Mouse (Mus musculus) liver, adult 2 months (tissue): ENCODE measurements around the gene 4933427D14Rik. TPM values are rescaled to one million over a fixed set of nuclear protein-coding genes. Genes with fewer than 3 reads are reported as not detected.

Source experiments
- DNase-seq: peaks from one replicate; pipeline ENCODE4 v3.0.0-alpha.2; 2011; ENCODE audit warnings: low read depth, low spot score; ENCODE audit errors: extremely low read depth
- H3K27ac ChIP-seq: fragments of 200-500 bp; replicated peaks from 2 replicates; pipeline ENCODE4 v1.5.1; 2012; ENCODE audit warnings: low read depth, mild to moderate bottlenecking, control low read depth, inconsistent platforms, low read length; ENCODE audit not compliant: insufficient read depth
- H3K27me3 ChIP-seq: fragments of 200-500 bp; 2 replicates; pipeline ENCODE4 v1.6.1; 2012; ENCODE audit warnings: mild to moderate bottlenecking, moderate library complexity, low read length, inconsistent platforms; ENCODE audit not compliant: control insufficient read depth, insufficient read depth
- H3K36me3 ChIP-seq: fragments of 200-500 bp; 2 replicates; pipeline ENCODE4 v1.6.1; 2012; ENCODE audit warnings: low read length, inconsistent platforms; ENCODE audit not compliant: control insufficient read depth, insufficient read depth
- H3K4me1 ChIP-seq: fragments of 200-500 bp; 2 replicates; pipeline ENCODE4 v1.6.1; 2011; ENCODE audit warnings: low read length; ENCODE audit not compliant: control insufficient read depth, insufficient read depth
- H3K4me3 ChIP-seq: fragments of 200-500 bp; 2 replicates; pipeline ENCODE4 v1.5.1; 2011; ENCODE audit warnings: low read depth, mild to moderate bottlenecking, control low read depth, low read length, moderate library complexity; ENCODE audit not compliant: insufficient read depth
- H3K79me2 ChIP-seq: fragments of 200-500 bp; 2 replicates; pipeline ENCODE4 v1.6.1; 2012; ENCODE audit warnings: inconsistent platforms, mild to moderate bottlenecking, low read length, moderate library complexity; ENCODE audit not compliant: control insufficient read depth, insufficient read depth
- H3K9ac ChIP-seq: fragments of 200-500 bp; 2 replicates; pipeline ENCODE4 v1.6.1; 2012; ENCODE audit warnings: low read depth, mild to moderate bottlenecking, control low read depth, inconsistent platforms, low read length
- CTCF ChIP-seq: fragments of 200-500 bp; IDR thresholded peaks from 2 replicates; pipeline ENCODE4 v1.5.1; 2011; ENCODE audit warnings: low read depth, low read length, control low read depth
- POLR2A ChIP-seq: fragments of 200-500 bp; IDR thresholded peaks from 2 replicates; pipeline ENCODE4 v1.6.1; 2011; ENCODE audit warnings: low read length, control low read depth; ENCODE audit not compliant: insufficient read depth; ENCODE audit errors: extremely low read depth
- WGBS: fragments of 180-500 bp; shearing (Covaris S2); methylation state at CpG from one replicate; pipeline ENCODE4 v1.1.7; 2018; 5-methylcytosine and 5-hydroxymethylcytosine counted together
- polyA plus RNA-seq: library from polyadenylated mRNA; depleted of rRNA; stranded (reverse); fragments of >200 nt; gene quantifications from 2 replicates; pipeline ENCODE4 v1.2.3, GENCODE M21; 2012
- total RNA-seq: library from RNA; depleted of rRNA; stranded (reverse); fragments of >200 nt; gene quantifications from 2 replicates; pipeline ENCODE4 v1.2.3, GENCODE M21; 2014

The 4933427D14Rik gene
- total and polyA plus RNA-seq, 2 experiments, result 1.7 to 2.2 TPM

- H3K27me3 ChIP-seq, result no peaks in the 10 kb centered on the region
- peak; percentile 15 for DNase-seq
- peaks cover 6% of the 10 kb centered on the region for H3K4me1 ChIP-seq
- peak overlapping the region; percentile 16 for H3K27ac ChIP-seq
- TF ChIP-seq POLR2A, result no peak
- TF ChIP-seq CTCF, result no peak
- H3K36me3 ChIP-seq, result peaks cover 8% of the 10 kb centered on the region; the same call in 1 of the 2 replicates
- WGBS, result 8% methylated on average over 17 of the region's 17 CpGs
- peaks cover 8% of the 10 kb centered on the region; the same call in 1 of the 2 replicates for H3K79me2 ChIP-seq
- peak overlapping the region; percentile 75 for H3K9ac ChIP-seq
- peak overlapping the region; percentile 73 for H3K4me3 ChIP-seq
Observed at GRCm38 (mm10) chr11:72207834-72208377, 647 bp upstream of the 4933427D14Rik start.

- WGBS, result 3% methylated on average over 43 of the region's 43 CpGs
- H3K27ac ChIP-seq, result peak within 1 kb of the TSS; percentile 16
- no peak for DNase-seq
- TF ChIP-seq POLR2A (no peak), CTCF (0 out of 2 replicates have a peak, but pooled peaks have one; percentile 2)
- H3K9ac ChIP-seq, result peak within 1 kb of the TSS; percentile 75
- H3K4me3 ChIP-seq, result peak within 1 kb of the TSS; percentile 73
- no peaks in the 10 kb centered on the region for H3K27me3 ChIP-seq
- peaks cover 8% of the 10 kb centered on the region; the same call in 1 of the 2 replicates for H3K79me2 ChIP-seq
- H3K36me3 ChIP-seq, result peaks cover 7% of the 10 kb centered on the region; the same call in 1 of the 2 replicates
- peaks cover 6% of the 10 kb centered on the region for H3K4me1 ChIP-seq
Observed at GRCm38 (mm10) chr11:72206341-72207203, 687 bp downstream of the 4933427D14Rik start, which contains the start of gene Gm43951. Gene Gm43951, minus strand, starts transcription at chr11:72206840.

GRCm38 (mm10) chr11:72205256-72205655 lies 2.0 kb downstream of the 4933427D14Rik start:
- 84% methylated on average over 6 of the region's 6 CpGs for WGBS
- peaks cover 3% of the 10 kb centered on the region; the same call in 1 of the 2 replicates for H3K36me3 ChIP-seq
- no peak overlapping the region for H3K4me3 ChIP-seq
- DNase-seq, result no peak
- peaks cover 6% of the 10 kb centered on the region for H3K4me1 ChIP-seq
- no peak overlapping the region for H3K9ac ChIP-seq
- H3K79me2 ChIP-seq, result peaks cover 8% of the 10 kb centered on the region; the same call in 1 of the 2 replicates
- H3K27me3 ChIP-seq, result no peaks in the 10 kb centered on the region
- TF ChIP-seq CTCF (no peak), POLR2A (no peak)
- no peak overlapping the region for H3K27ac ChIP-seq

GRCm38 (mm10) chr11:72203440-72203839 lies 3.8 kb downstream of the 4933427D14Rik start:
- TF ChIP-seq CTCF, result no peak
- TF ChIP-seq POLR2A, result no peak
- DNase-seq, result no peak
- peaks cover 8% of the 10 kb centered on the region; the same call in 1 of the 2 replicates for H3K79me2 ChIP-seq
- H3K4me3 ChIP-seq, result no peak overlapping the region
- peaks cover 2% of the 10 kb centered on the region; the same call in 1 of the 2 replicates for H3K36me3 ChIP-seq
- no peak overlapping the region for H3K9ac ChIP-seq
- 85% methylated on average over 1 of the region's 1 CpGs for WGBS
- no peak overlapping the region for H3K27ac ChIP-seq
- no peaks in the 10 kb centered on the region for H3K27me3 ChIP-seq
- peaks cover 6% of the 10 kb centered on the region for H3K4me1 ChIP-seq

GRCm38 (mm10) chr11:72196506-72196905 lies 10.8 kb downstream of the 4933427D14Rik start:
- Histone ChIP-seq H3K27me3 (no peaks in the 10 kb centered on the region), H3K27ac (no peak overlapping the region), H3K4me1 (no peaks in the 10 kb centered on the region), H3K36me3 (peaks cover 5% of the 10 kb centered on the region; the same call in 1 of the 2 replicates), H3K79me2 (no peaks in the 10 kb centered on the region), H3K9ac (no peak overlapping the region), H3K4me3 (no peak overlapping the region)
- TF ChIP-seq POLR2A, result no peak
- TF ChIP-seq CTCF, result no peak
- WGBS, result 79% methylated on average over 8 of the region's 8 CpGs
- DNase-seq, result no peak
